Mouse (Mus musculus) B cell, adult 67 days (primary cell): ENCODE results near the gene Wfdc3. TPM values are rescaled to one million over a fixed set of nuclear protein-coding genes. Genes with fewer than 3 reads are reported as not detected.

Source experiments
- total RNA-seq, 2 experiments: library from RNA; stranded (reverse); gene quantifications; 4 replicates each; pipeline ENCODE4 v1.2.4; 2023

Gene Wfdc3
- not detected for total RNA-seq

GRCm38 (mm10) chr2:164745843-164746479, at the start of gene Wfdc3, which contains the start of gene Dnttip1:
TSS of gene Wfdc3 (minus strand) at chr2:164745931.
TSS of gene Dnttip1 (plus strand) at chr2:164745983.

GRCm38 (mm10) chr2:164785481-164786387, 40.0 kb upstream of the Wfdc3 start, which contains the start of gene Snx21:
TSS of gene Snx21 (plus strand) at chr2:164785823.

GRCm38 (mm10) chr2:164779481-164780086, 33.9 kb upstream of the Wfdc3 start, which contains the start of gene Tnnc2:
TSS of gene Tnnc2 (minus strand) at chr2:164779967.

GRCm38 (mm10) chr2:164769258-164770037, 23.7 kb upstream of the Wfdc3 start, which contains the start of gene Ube2c:
TSS of gene Ube2c (plus strand) at chr2:164769898.

GRCm38 (mm10) chr2:164715005-164715404, 30.7 kb downstream of the Wfdc3 start, which contains the start of gene Spint5:
TSS of gene Spint5 (plus strand) at chr2:164715305.

GRCm38 (mm10) chr2:164698201-164698600, 47.5 kb downstream of the Wfdc3 start, which contains the start of gene Spint4:
TSS of gene Spint4 (plus strand) at chr2:164698501.

GRCm38 (mm10) chr2:164684807-164685206, 60.9 kb downstream of the Wfdc3 start, which contains the start of gene Wfdc13:
TSS of gene Wfdc13 (plus strand) at chr2:164685107.

Other genes starting within 250 kb of the Wfdc3 start
- 10 to 100 TPM; 72.9 to 79.0 TPM for gene Pigt, start 248.4 kb downstream of the Wfdc3 start, total RNA-seq
- gene Wfdc2, start 183.5 kb downstream of the Wfdc3 start, total RNA-seq: not detected
- not detected for gene Spint3, start 172.5 kb downstream of the Wfdc3 start, total RNA-seq
- gene Wfdc6a, start 160.5 kb downstream of the Wfdc3 start, total RNA-seq: not detected
- gene Eppin, start 152.3 kb downstream of the Wfdc3 start, total RNA-seq: not detected
- not detected for gene Wfdc6b, start 132.4 kb downstream of the Wfdc3 start, total RNA-seq
- not detected for gene Wfdc8, start 132.3 kb downstream of the Wfdc3 start, total RNA-seq
- not detected for gene Wfdc16, start 107.1 kb downstream of the Wfdc3 start, total RNA-seq
- gene Wfdc10, start 89.9 kb downstream of the Wfdc3 start, total RNA-seq: not detected
- gene Wfdc9, start 89.3 kb downstream of the Wfdc3 start, total RNA-seq: not detected
- not detected for gene Wfdc11, start 71.8 kb downstream of the Wfdc3 start, total RNA-seq
- gene Wfdc13, start 60.8 kb downstream of the Wfdc3 start, total RNA-seq: not detected
- not detected for gene Spint4, start 47.4 kb downstream of the Wfdc3 start, total RNA-seq
- not detected for gene Spint5, start 30.6 kb downstream of the Wfdc3 start, total RNA-seq
- gene Dnttip1, start 52 bp upstream of the Wfdc3 start, total RNA-seq: 10 to 100 TPM; 46.5 to 47.0 TPM
- gene Ube2c, start 24.0 kb upstream of the Wfdc3 start, total RNA-seq: 1 to 10 TPM; 2.4 to 2.7 TPM
- gene Tnnc2, start 34.0 kb upstream of the Wfdc3 start, total RNA-seq: not detected
- 1 to 10 TPM in 1 of 2 experiments, under 1 TPM in 1; 0.50 to 1.5 TPM for gene Snx21, start 39.9 kb upstream of the Wfdc3 start, total RNA-seq
- gene Acot8, start 59.0 kb upstream of the Wfdc3 start, total RNA-seq: 10 to 100 TPM; 57.1 to 64.3 TPM
- 1 to 10 TPM; 3.7 to 6.0 TPM for gene Zswim3, start 59.2 kb upstream of the Wfdc3 start, total RNA-seq
- gene Zswim1, start 76.8 kb upstream of the Wfdc3 start, total RNA-seq: 10 to 100 TPM in 1 of 2 experiments, 1 to 10 TPM in 1; 7.7 to 12.2 TPM
- gene Spata25, start 82.6 kb upstream of the Wfdc3 start, total RNA-seq: 1 to 10 TPM in 1 of 2 experiments, not detected in 1; 1.9 TPM
- 100 to 1,000 TPM; 217 to 222 TPM for gene Ctsa, start 86.9 kb upstream of the Wfdc3 start, total RNA-seq
- 1 to 10 TPM; 7.0 to 7.9 TPM for gene Neurl2, start 87.5 kb upstream of the Wfdc3 start, total RNA-seq
- 1 to 10 TPM; 8.2 to 10.0 TPM for gene Pltp, start 111.8 kb upstream of the Wfdc3 start, total RNA-seq
- 100 to 1,000 TPM in 1 of 2 experiments, 10 to 100 TPM in 1; 93.2 to 104 TPM for gene Pcif1, start 133.4 kb upstream of the Wfdc3 start, total RNA-seq
- 10 to 100 TPM; 60.9 to 65.7 TPM for gene Zfp335, start 165.8 kb upstream of the Wfdc3 start, total RNA-seq
- 1 to 10 TPM in 1 of 2 experiments, not detected in 1; 1.1 TPM for gene Mmp9, start 194.8 kb upstream of the Wfdc3 start, total RNA-seq
- 1 to 10 TPM; 2.1 to 3.4 TPM for gene Slc12a5, start 214.9 kb upstream of the Wfdc3 start, total RNA-seq